Mouse (Mus musculus) C2C12 (cell line): ENCODE measurements at regions not wholly inside any gene's neighbourhood (a gene's known extent, or its start where the extent isn't known, plus 50 kb on each side); places are given as distances from the start of the nearest gene placed in this dataset.

Source experiments
- CEBPB ChIP-seq: IDR thresholded peaks from one replicate; pipeline ENCODE4 v1.6.1; 2011; ENCODE audit warnings: low read depth, mild to moderate bottlenecking, control low read depth, moderate library complexity
- CTCF ChIP-seq: IDR thresholded peaks from one replicate; pipeline ENCODE4 v1.5.1; 2011; ENCODE audit not compliant: control insufficient read depth, insufficient read depth, insufficient read length
- MAX ChIP-seq: IDR thresholded peaks from one replicate; pipeline ENCODE4 v1.6.1; 2011; ENCODE audit warnings: mild to moderate bottlenecking, control low read depth
- MYOD1 ChIP-seq: IDR thresholded peaks from one replicate; pipeline ENCODE4 v1.6.1; 2011; ENCODE audit warnings: low read depth; ENCODE audit not compliant: control insufficient read depth, insufficient read length
- MYOG ChIP-seq: IDR thresholded peaks from one replicate; pipeline ENCODE4 v1.6.1; 2011; ENCODE audit not compliant: control insufficient read depth, insufficient read length; ENCODE audit errors: extremely low read depth
- USF1 ChIP-seq: IDR thresholded peaks from one replicate; pipeline ENCODE4 v1.6.1; 2011; ENCODE audit warnings: low read depth, mild to moderate bottlenecking, control low read depth, moderate library complexity

DNA sequence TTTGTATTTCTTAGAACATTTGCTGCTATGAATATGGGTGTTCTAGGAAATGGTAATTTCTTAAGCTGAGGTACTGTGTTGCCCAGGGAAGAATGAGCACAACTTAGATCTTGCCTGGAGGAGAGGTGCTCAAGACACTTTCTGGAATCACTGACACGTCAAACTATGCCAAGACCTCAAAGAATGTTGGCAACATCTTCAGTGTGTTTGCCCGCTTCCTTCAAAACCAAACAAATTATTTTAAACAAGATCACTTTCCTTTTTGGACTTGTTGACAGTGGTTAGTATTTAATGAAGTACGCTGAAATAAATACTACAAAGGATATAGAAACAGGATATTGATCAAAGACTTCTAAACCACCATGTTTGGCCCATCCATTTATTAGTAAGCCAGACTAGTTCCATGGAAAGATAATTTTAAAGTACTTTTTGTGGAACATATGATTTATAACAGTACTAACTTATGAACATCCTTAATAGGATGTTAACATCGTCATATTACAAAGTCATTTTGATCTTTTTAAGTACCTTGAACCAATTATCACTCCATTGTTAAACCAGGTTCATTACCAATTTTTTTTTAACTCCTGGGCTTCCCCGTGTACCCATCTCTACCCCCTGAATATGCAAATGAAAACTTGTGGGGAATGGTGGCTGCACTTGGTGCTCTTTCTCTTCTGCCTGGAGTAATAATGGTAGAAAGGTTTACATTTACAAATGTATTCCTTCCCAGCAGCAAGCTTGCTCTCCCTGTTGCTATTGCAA lies 67.4 kb upstream of the Arhgap21 start:
- no peak for TF ChIP-seq CTCF
- no peak for TF ChIP-seq MYOG
- no peak for TF ChIP-seq MYOD1
- TF ChIP-seq USF1 = no peak
- TF ChIP-seq MAX = no peak
- no peak for TF ChIP-seq CEBPB
